Mouse (Mus musculus): ENCODE data around the gene Cask.

Gene Cask

DNA sequence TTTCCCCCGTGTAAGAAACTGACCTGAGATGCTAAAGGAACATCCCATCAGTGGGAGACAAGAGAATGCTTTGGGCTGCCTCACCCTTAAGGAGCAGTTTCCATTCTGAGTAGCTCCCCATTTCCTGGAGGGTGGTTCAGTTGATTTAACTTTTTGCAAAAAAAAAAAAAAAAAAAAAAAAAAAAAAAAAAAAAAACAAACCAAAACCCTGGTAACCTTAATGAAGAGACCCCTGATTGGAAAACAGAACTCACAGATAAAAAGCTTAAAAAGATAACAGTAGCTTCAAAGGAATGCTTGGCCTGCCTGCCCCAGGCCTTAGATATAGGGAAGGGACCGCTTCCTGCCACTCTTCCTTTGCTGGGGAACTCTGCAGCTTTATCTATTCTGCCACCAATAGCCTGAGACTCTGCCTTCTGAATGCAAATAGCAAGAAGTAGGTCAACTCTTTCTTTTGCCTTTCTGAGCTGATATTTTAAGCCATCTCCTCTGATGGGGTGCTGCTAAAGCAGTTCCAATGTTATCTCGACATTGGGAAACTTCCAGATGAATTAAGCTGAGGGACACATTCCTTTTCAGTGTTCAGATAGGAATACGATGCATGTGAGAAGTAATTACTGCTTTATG, 332.3 kb downstream of the Cask start:
- in situ Hi-C loops (cut with MboI): no loop called here

- in situ Hi-C loops (cut with MboI): no loop called here
These were observed 333.1 kb downstream of the Cask start for GRCm38 (mm10) chrX:13518019-13518418.

GRCm38 (mm10) chrX:13516451-13516850, 334.7 kb downstream of the Cask start:
- in situ Hi-C loops (cut with MboI): no loop called here

DNA sequence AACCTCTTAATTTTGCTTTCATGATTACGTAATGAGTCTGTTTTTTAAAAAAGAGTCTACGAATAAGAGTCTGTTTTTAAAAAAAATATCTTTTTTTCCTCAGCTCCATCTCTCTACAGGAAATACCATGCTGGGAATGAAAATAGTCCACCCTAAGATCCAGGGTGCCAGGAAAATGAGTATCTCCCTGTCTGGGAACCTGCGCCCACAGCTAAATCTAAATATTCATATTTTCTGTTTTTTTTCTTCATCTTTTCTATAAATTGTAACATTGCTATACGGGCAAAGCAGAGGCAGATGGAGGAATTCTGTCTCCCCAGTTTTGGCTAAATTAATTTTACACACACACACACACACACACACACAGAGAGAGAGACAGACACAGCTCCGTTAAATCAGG, 337.3 kb downstream of the Cask start:
- in situ Hi-C loops (cut with MboI): no loop called here

DNA sequence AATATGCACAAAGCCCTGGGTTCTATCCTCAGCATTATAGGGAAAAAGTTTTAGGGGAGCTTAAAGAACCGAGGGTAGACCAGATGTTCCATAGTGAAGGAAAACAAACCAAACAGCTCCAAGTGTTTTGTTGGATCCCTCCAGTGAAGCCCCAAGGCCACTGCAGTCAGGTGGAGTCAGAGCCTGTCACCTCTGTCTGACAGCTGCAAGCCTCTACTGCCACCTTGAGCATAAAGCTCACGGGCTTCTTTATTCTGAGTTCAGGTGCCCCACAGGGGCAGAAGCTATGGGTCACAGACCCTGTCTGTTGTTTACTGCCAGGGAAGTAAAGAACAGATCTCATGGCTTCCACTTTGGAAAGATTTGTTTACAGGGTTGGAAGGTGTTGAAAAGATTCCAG, 338.0 kb downstream of the Cask start:
- in situ Hi-C loops (cut with MboI): no loop called here

- in situ Hi-C loops (cut with MboI): no loop called here
These were observed 344.8 kb downstream of the Cask start for GRCm38 (mm10) chrX:13506376-13506775.

DNA sequence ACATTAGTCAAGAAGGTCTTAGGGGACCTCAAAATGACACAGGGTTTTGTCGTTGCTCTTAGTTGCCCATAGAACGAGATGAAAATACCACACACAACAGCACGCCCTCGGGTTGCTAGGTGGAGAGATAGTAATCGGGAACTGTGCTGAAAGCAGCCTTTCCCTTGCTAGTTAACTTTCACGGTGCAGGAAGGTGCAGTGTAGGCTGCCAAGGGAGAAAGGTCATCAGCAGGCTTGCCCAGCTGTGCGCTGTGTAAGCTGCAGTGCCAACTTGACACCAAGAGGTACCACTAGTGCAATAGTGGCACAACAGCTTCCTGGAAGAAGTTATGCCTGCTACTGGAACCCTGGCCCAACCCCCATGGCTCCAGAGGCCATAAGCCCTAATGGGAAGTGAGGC, 346.8 kb downstream of the Cask start:
- in situ Hi-C loops (cut with MboI): no loop called here

- in situ Hi-C loops (cut with MboI): no loop called here
These were observed 348.2 kb downstream of the Cask start for GRCm38 (mm10) chrX:13502862-13503375.

GRCm38 (mm10) chrX:13500284-13500683, 350.9 kb downstream of the Cask start:
- in situ Hi-C loops (cut with MboI): no loop called here

DNA sequence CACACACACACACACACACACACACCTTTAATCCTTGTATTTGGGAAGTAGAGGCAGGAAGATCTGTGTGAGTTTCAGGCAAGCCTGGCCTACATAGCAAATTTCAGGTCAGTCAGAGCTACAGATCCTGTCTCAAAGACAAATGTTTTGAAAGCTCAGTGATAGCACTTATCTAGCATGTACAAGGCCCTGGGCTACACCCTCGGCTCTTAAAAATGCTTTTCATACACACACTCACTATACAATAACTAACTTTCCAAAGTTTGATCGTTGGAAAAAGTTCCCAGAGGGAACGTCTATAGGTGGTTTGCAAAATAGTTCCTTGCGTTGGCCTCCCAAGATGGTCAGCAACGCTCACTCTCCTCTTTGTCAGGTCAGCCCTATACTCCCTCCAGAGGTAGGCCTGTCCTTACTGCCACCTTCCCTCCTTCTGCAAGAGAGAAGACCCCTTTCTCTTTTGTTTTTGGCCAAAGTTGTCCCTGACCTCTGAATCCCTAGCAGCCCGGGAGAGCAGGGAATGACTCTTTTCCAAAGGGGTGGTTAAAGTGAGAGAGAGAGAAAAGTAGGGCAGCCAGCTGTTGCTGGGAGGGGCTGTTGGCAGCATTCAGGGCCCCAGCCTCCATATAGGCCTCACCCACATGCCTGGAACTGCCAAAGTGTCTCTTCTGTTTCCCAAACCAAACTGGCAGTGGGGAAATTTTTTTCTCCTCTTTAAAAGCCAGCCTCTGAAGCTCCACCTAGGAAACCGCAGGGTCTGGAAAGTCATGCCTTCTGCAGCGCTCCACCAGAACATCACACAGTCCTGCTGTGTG, 356.1 kb downstream of the Cask start:
- in situ Hi-C loops (cut with MboI): no loop called here

- in situ Hi-C loops (cut with MboI): no loop called here
These were observed 358.2 kb downstream of the Cask start for GRCm38 (mm10) chrX:13492922-13493321.

- in situ Hi-C loops (cut with MboI): no loop called here
These were observed 360.2 kb downstream of the Cask start for GRCm38 (mm10) chrX:13490941-13491340.

GRCm38 (mm10) chrX:13489761-13490160, 361.4 kb downstream of the Cask start:
- in situ Hi-C loops (cut with MboI): no loop called here

GRCm38 (mm10) chrX:13489001-13489400, 362.2 kb downstream of the Cask start:
- in situ Hi-C loops (cut with MboI): no loop called here

- in situ Hi-C loops (cut with MboI): no loop called here
These were observed 366.7 kb downstream of the Cask start for GRCm38 (mm10) chrX:13484447-13484846.

GRCm38 (mm10) chrX:13482576-13482975, 368.6 kb downstream of the Cask start:
- in situ Hi-C loops (cut with MboI): no loop called here

GRCm38 (mm10) chrX:13479570-13479969, 371.6 kb downstream of the Cask start:
- in situ Hi-C loops (cut with MboI): no loop called here

DNA sequence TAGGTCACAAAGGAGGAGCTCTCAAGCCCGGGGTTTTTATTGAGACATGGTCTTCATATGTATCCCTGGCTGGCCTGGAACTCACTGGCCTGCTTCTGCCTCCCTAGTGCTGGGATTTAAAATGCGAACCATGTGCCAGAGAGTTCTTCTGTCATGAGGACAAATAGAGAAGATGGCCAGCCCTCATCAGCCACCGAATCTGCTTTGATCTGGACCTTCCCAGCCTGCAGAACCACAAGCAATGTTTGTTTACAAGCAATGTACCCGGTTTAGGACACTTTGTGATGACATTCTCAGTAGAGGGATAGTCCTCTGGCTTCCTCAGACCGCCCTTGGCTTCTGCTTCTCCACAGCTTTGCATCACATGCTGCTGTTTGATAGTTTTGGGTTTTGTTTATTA, 372.9 kb downstream of the Cask start:
- in situ Hi-C loops (cut with MboI): no loop called here

GRCm38 (mm10) chrX:13477596-13477995, 373.6 kb downstream of the Cask start:
- in situ Hi-C loops (cut with MboI): no loop called here

DNA sequence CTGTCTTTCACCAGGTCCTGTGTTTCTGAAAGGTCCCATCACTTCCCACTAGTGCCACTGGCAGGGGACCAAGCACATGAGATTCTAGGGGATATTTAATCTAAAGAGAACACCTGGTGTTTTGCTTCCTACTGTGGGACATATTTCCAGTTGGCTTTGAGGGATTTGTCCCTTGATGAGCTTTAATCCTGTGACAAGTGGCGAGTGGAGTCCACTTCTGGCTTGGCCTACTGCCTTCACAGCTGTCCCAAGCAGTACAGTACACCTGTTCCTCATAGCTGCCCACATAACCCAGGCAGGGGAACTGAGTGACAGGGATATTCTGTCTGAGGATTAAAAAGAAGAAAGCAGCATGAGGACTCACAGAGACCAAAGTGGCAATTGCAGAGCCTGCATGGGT, 375.8 kb downstream of the Cask start:
- in situ Hi-C loops (cut with MboI): no loop called here

DNA sequence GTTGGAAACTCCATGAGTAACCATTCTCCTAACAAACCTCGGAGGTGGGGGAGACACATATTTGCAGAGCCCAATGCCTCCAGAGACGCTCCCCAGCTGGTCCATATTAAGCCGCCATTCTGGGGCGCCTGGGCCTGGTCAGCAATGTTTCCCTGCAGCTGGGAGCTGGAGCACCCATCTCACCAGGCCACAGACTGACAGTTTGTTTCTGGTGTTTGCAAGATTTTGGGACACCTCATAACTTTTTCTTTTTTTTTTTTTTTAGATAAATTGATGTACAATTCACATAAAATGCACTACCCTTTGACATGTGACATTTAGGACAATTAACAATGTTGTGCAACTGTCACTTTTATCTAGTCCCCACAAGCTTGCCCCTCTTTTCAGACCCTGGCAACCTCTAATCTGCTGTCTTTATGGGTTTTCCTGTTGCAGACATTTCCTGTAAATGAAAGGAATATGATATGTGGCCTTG, 378.4 kb downstream of the Cask start:
- in situ Hi-C loops (cut with MboI): loop anchor here (25.0 kb wide), 2 partner anchors 190 to 235 kb away; partner anchors contain the start of gene Gpr82

DNA sequence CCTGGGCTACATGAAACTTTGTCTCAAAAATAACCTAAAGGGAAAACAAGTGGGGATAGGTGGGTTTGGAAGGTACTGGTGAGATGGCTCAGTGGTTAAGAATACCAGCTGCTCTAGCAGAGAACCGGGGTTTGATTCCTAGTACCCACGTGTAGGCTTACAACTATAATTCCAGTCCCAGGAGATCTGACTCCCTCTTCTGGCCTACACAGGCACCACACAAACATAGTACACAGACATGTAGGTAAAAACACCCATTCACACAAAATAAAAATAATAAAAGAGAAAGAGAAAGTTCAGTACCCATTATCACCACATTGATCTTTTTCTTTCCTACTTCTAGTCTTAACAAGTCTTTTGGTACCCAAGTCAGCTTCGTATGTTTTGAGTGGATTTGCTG, 379.2 kb downstream of the Cask start:
- in situ Hi-C loops (cut with MboI): loop anchor here (25.0 kb wide), 2 partner anchors 190 to 235 kb away; partner anchors contain the start of gene Gpr82
